ENCODE assay signal across 13 mouse cellular contexts in the genomic region with DNA sequence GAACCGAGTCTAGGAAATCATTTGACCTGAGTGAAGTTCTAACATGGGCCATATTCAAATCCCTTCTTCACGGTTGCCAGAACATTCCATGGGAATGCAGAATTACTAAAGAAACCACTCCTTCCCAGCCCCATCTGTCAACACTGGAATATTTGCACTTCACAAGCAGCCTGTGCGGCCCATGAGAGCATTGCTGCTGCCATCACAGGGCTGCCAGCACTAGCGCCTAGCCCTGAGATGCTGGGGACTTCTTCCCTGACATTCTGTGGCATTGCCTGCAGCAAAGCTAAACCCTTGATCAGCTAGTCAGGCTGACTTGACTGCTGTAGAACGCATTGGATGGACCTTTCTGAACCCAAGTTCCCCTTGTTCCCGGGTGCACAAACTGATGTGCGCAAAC.
"Had no signal": no experiment of that assay in that cellular context is flagged by ENCODE, and none has a peak within 500 bp of the region (broad histone marks: within the 10 kb centered on the region; RNA-seq: fewer than 3 reads in every experiment).

No protein-coding gene starts in this region.

- DNase-seq: kidney, adult 9 months; kidney, postnatal 36 days; left cerebral cortex, postnatal 4 days; thymus, postnatal 36 days had no signal

- H3K27ac ChIP-seq: kidney, postnatal 0 days; limb, embryonic 13.5 days; liver, embryonic 14.5 days; macrophage; midbrain, embryonic 12.5 days; neural tube, embryonic 12.5 days had no signal

- H3K27me3 ChIP-seq: limb, embryonic 13.5 days; midbrain, embryonic 12.5 days; neural tube, embryonic 12.5 days had no signal

- H3K36me3 ChIP-seq: limb, embryonic 13.5 days; midbrain, embryonic 12.5 days; neural tube, embryonic 12.5 days had no signal

- ATAC-seq: inflammation-experienced regulatory T-cells, adult 6 months; intestine, postnatal 0 days had no signal

- H3K4me3 ChIP-seq: limb, embryonic 13.5 days; megakaryocyte, embryonic 14.5 days; midbrain, embryonic 12.5 days; neural tube, embryonic 12.5 days had no signal

- H3K9ac ChIP-seq: limb, embryonic 13.5 days; liver, embryonic 14.5 days; midbrain, embryonic 12.5 days; neural tube, embryonic 12.5 days had no signal

- H3K4me2 ChIP-seq: limb, embryonic 13.5 days; midbrain, embryonic 12.5 days; neural tube, embryonic 12.5 days had no signal

- H3K9me3 ChIP-seq: megakaryocyte, embryonic 14.5 days had no signal

- H3K4me1 ChIP-seq: limb, embryonic 13.5 days; megakaryocyte, embryonic 14.5 days; neural tube, embryonic 12.5 days had no signal
